Comparison of ENCODE assay signal across 21 mouse cellular contexts in the genomic region with DNA sequence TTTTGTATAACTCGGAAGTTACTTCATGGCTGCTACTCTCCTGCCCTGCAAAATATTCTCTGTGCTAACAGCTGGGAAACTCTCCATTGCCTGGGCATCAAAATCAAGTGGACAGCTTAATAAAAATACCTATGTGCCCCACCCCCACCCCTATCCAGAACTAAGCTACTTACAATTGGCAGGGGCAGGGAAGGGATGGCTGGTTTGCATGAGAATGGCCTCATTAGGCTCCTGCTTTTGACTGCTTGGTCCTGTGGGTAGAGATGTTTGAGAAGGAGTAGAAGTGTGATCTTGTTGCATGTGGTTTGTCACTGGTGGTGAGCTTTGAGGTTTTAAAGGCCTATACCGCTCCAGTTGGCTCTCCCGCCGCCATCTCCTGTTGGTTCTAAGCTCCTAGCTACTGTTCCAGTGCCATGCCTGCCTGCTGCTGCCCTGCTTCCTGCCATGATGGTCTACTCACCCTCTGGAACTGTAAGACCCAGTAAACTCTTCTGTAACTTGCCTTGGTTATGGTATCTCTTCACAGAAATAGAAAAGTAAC. TPM values are rescaled to one million over a fixed set of nuclear protein-coding genes. Genes with fewer than 3 reads are reported as not detected.
DNase-seq lines count a peak whose midpoint lies in the region; ATAC-seq and TF ChIP-seq lines count a peak whose summit lies in the region.
"Had no signal": no experiment of that assay in that cellular context is flagged by ENCODE, and none has a peak within 500 bp of the region (broad histone marks: within the 10 kb centered on the region; RNA-seq: fewer than 3 reads in every experiment).

No protein-coding gene starts in this region.

- no peak for DNase-seq in midbrain, postnatal 0 days (ENCODE audit: low spot score)
- peak; percentile 64 for DNase-seq in R1 (ENCODE audit: low read depth, low spot score)
- DNase-seq in naive thymus-derived CD4-positive, alpha-beta T cell, adult 2 months (ENCODE audit: low read depth), result peak; percentile 30
- no peak for DNase-seq in adrenal gland, postnatal 14 days
- DNase-seq in gastrocnemius, postnatal 14 days, result no peak
- DNase-seq: cerebellum, adult 2 months; cerebellum, postnatal 36 days; kidney, adult 8-10 months; kidney, postnatal 10 days had no signal

- H3K27ac ChIP-seq in midbrain, embryonic 12.5 days (replicated peaks), result no peak overlapping the region
- no peak overlapping the region for H3K27ac ChIP-seq in midbrain, postnatal 0 days (ENCODE audit: low read depth, low read length)
- no peak overlapping the region for H3K27ac ChIP-seq in ES-Bruce4 (ENCODE audit: insufficient read depth, low read length)
- H3K27ac ChIP-seq: forebrain, embryonic 13.5 days; hindbrain, embryonic 15.5 days; intestine, embryonic 15.5 days; limb, embryonic 10.5 days; macrophage; neural tube, embryonic 15.5 days; stomach, embryonic 15.5 days had no signal

- TF ChIP-seq EP300 in ES-Bruce4 (IDR thresholded peaks at IDR 0.05; ENCODE audit: insufficient read depth, low read depth, low read length), result 0 out of 2 replicates have a peak, but pooled peaks have one; percentile 6

- no peak overlapping the region for H3K9ac ChIP-seq in midbrain, embryonic 12.5 days (replicated peaks)
- H3K9ac ChIP-seq in midbrain, postnatal 0 days (replicated peaks; ENCODE audit: low read length, poor library complexity, severe bottlenecking), result no peak overlapping the region
- H3K9ac ChIP-seq in ES-Bruce4 (ENCODE audit: low read depth, poor library complexity, severe bottlenecking), result no peak overlapping the region
- H3K9ac ChIP-seq: forebrain, embryonic 13.5 days; hindbrain, embryonic 15.5 days; intestine, embryonic 15.5 days; neural tube, embryonic 15.5 days; stomach, embryonic 15.5 days had no signal

- no peak overlapping the region for H3K4me2 ChIP-seq in midbrain, embryonic 12.5 days (replicated peaks)
- no peak overlapping the region for H3K4me2 ChIP-seq in midbrain, postnatal 0 days (ENCODE audit: low read depth, low read length, poor library complexity, severe bottlenecking)
- H3K4me2 ChIP-seq: forebrain, embryonic 13.5 days; heart, embryonic 11.5 days; hindbrain, embryonic 15.5 days; intestine, embryonic 15.5 days; neural tube, embryonic 15.5 days; stomach, embryonic 15.5 days had no signal

- intact Hi-C loops in gastrocnemius, postnatal 14 days (cut with DNase I; ENCODE audit: low total_unique reads), result no loop called here

- H3K27me3 ChIP-seq in midbrain, embryonic 12.5 days, result no peaks in the 10 kb centered on the region
- no peaks in the 10 kb centered on the region for H3K27me3 ChIP-seq in midbrain, postnatal 0 days (ENCODE audit: insufficient read depth, low read length)
- H3K27me3 ChIP-seq in ES-Bruce4 (ENCODE audit: control insufficient read depth, insufficient read depth, low read length, poor library complexity, severe bottlenecking), result no peaks in the 10 kb centered on the region
- H3K27me3 ChIP-seq: forebrain, embryonic 13.5 days; hindbrain, embryonic 15.5 days; intestine, embryonic 15.5 days; neural tube, embryonic 15.5 days; stomach, embryonic 15.5 days had no signal

- H3K9me3 ChIP-seq in midbrain, embryonic 12.5 days, result no peaks in the 10 kb centered on the region
- no peaks in the 10 kb centered on the region for H3K9me3 ChIP-seq in midbrain, postnatal 0 days (ENCODE audit: low read length)
- no peaks in the 10 kb centered on the region for H3K9me3 ChIP-seq in ES-Bruce4 (replicated peaks; ENCODE audit: control insufficient read depth, insufficient read depth, low read length, poor library complexity, severe bottlenecking)
- H3K9me3 ChIP-seq: forebrain, embryonic 13.5 days; hindbrain, embryonic 15.5 days; intestine, embryonic 15.5 days; limb, embryonic 10.5 days; neural tube, embryonic 15.5 days; stomach, embryonic 15.5 days had no signal

- 69% methylated on average over 4 of the region's 4 CpGs for WGBS in midbrain, embryonic 12.5 days
- WGBS in midbrain, postnatal 0 days, result 77% methylated on average over 4 of the region's 4 CpGs

- H3K4me3 ChIP-seq in midbrain, embryonic 12.5 days, result no peak overlapping the region
- no peak overlapping the region for H3K4me3 ChIP-seq in midbrain, postnatal 0 days (ENCODE audit: low read depth, low read length)
- no peak overlapping the region for H3K4me3 ChIP-seq in ES-Bruce4 (ENCODE audit: low read depth, low read length)
- H3K4me3 ChIP-seq: forebrain, embryonic 13.5 days; hindbrain, embryonic 15.5 days; intestine, embryonic 15.5 days; limb, embryonic 10.5 days; neural tube, embryonic 15.5 days; stomach, embryonic 15.5 days had no signal

- no peak for TF ChIP-seq CTCF in midbrain, postnatal 0 days (IDR thresholded peaks at IDR 0.05)
- TF ChIP-seq CTCF in ES-Bruce4 (IDR thresholded peaks at IDR 0.05; ENCODE audit: low read depth, low read length), result no peak

- ATAC-seq in midbrain, embryonic 12.5 days (ENCODE audit: low FRiP score, low read depth), result peak; percentile 52
- no peak for ATAC-seq in midbrain, postnatal 0 days (ENCODE audit: low FRiP score)
- ATAC-seq: forebrain, embryonic 13.5 days; intestine, embryonic 15.5 days; lung, postnatal 0 days; midbrain, embryonic 16.5 days had no signal

- no peaks in the 10 kb centered on the region for H3K36me3 ChIP-seq in midbrain, embryonic 12.5 days
- H3K36me3 ChIP-seq in midbrain, postnatal 0 days (ENCODE audit: insufficient read depth, low read length), result no peaks in the 10 kb centered on the region
- H3K36me3 ChIP-seq in ES-Bruce4 (ENCODE audit: control insufficient read depth, insufficient read depth, low read length, poor library complexity, severe bottlenecking), result no peaks in the 10 kb centered on the region
- H3K36me3 ChIP-seq: intestine, embryonic 15.5 days; limb, embryonic 10.5 days; stomach, embryonic 15.5 days had no signal

- H3K4me1 ChIP-seq in midbrain, embryonic 12.5 days, result 0 out of 2 replicates have a peak, but pooled peaks cover 6% of the 10 kb centered on the region
- H3K4me1 ChIP-seq in midbrain, postnatal 0 days (ENCODE audit: insufficient read depth, low read length), result no peaks in the 10 kb centered on the region
- peaks cover 3% of the 10 kb centered on the region for H3K4me1 ChIP-seq in ES-Bruce4 (ENCODE audit: control insufficient read depth, insufficient read depth, low read length)
- H3K4me1 ChIP-seq: forebrain, embryonic 13.5 days; hindbrain, embryonic 15.5 days; intestine, embryonic 15.5 days; limb, embryonic 10.5 days; neural tube, embryonic 15.5 days; stomach, embryonic 15.5 days had no signal

- TF ChIP-seq POLR2A in ES-Bruce4 (IDR thresholded peaks at IDR 0.05; ENCODE audit: insufficient read depth, low read length), result no peak

RNA-seq across cellular contexts. Expression of gene Cd47, which starts 31.8 kb away (rescaled TPM):
- polyA plus RNA-seq in midbrain, embryonic 12.5 days (2016; fragmentation: Nextera tagmentation; extraction: Ambion mirVana), result 65.2 and 71.6 TPM in 2 replicates
- 30.5 and 53.5 TPM in 2 replicates for total RNA-seq in midbrain, postnatal 0 days (2014; rRNA removed)
- polyA plus RNA-seq in midbrain, postnatal 0 days (2015; fragmentation: Nextera tagmentation; extraction: Ambion mirVana), result 163 and 185 TPM in 2 replicates
- 11.0 and 12.3 TPM in 2 replicates for polyA plus RNA-seq in ES-Bruce4 (2011; ENCODE audit: insufficient read depth, insufficient read length, low read depth, missing spikeins)
- 126 and 128 TPM in 2 replicates for total RNA-seq in adrenal gland, postnatal 14 days (2021)
- total RNA-seq in gastrocnemius, postnatal 14 days (2021), result 10 to 100 TPM; 34.8 to 37.3 TPM

Comparison
In these comparisons a context has a peak if more than half of its experiments do, and no peak if none do; other contexts are left out.
1. DNase-seq: peak in R1 (single experiment) and naive thymus-derived CD4-positive, alpha-beta T cell, adult 2 months (single experiment); none in midbrain, postnatal 0 days (single experiment), adrenal gland, postnatal 14 days (single experiment) and gastrocnemius, postnatal 14 days (single experiment).